Mouse (Mus musculus): Measurements from ENCODE around the gene Nlrc5. TPM values are rescaled to one million over a fixed set of nuclear protein-coding genes. Genes with fewer than 3 reads are reported as not detected.

Nlrc5 gene
- polyA plus RNA-seq, 1 experiment from 2014 or later = 0.29 TPM

Small RNA genes lying within 50 kb of the gene (microRNA-seq; reads per million reads assigned to microRNA genes)
- not detected for gene Mir7072

Other genes starting within 250 kb of the Nlrc5 start
- gene Nup93, start 219.8 kb upstream of the Nlrc5 start, polyA plus RNA-seq (2015; fragmentation: Nextera tagmentation; extraction: Ambion mirVana) = 58.1 and 58.9 TPM in 2 replicates
- 0.08 and 0.14 TPM in 2 replicates for gene Slc12a3, start 105.2 kb upstream of the Nlrc5 start, polyA plus RNA-seq (2015; fragmentation: Nextera tagmentation; extraction: Ambion mirVana)
- 72.2 and 73.2 TPM in 2 replicates for gene Herpud1, start 47.9 kb upstream of the Nlrc5 start, polyA plus RNA-seq (2015; fragmentation: Nextera tagmentation; extraction: Ambion mirVana)
- gene Cpne2, start 98.6 kb downstream of the Nlrc5 start, polyA plus RNA-seq (2015; fragmentation: Nextera tagmentation; extraction: Ambion mirVana) = 19.4 and 26.4 TPM in 2 replicates
- 45.5 and 48.7 TPM in 2 replicates for gene Rspry1, start 167.6 kb downstream of the Nlrc5 start, polyA plus RNA-seq (2015; fragmentation: Nextera tagmentation; extraction: Ambion mirVana)
- gene Fam192a, start 167.6 kb downstream of the Nlrc5 start, polyA plus RNA-seq (2015; fragmentation: Nextera tagmentation; extraction: Ambion mirVana) = 63.8 and 69.1 TPM in 2 replicates
- 183 and 186 TPM in 2 replicates for gene Arl2bp, start 232.2 kb downstream of the Nlrc5 start, polyA plus RNA-seq (2015; fragmentation: Nextera tagmentation; extraction: Ambion mirVana)

Data from hindbrain, embryonic 15.5 days (tissue).